Mouse (Mus musculus) embryo, embryonic 11 days (tissue): ENCODE data around the gene Rps29.
A peak's percentile ranks its signal among the peaks of the same experiment; 100 is the strongest.

Experiments used
- DNase-seq: peaks from one replicate; pipeline ENCODE4 v3.0.0-alpha.2; 2015

Rps29 gene

DNA sequence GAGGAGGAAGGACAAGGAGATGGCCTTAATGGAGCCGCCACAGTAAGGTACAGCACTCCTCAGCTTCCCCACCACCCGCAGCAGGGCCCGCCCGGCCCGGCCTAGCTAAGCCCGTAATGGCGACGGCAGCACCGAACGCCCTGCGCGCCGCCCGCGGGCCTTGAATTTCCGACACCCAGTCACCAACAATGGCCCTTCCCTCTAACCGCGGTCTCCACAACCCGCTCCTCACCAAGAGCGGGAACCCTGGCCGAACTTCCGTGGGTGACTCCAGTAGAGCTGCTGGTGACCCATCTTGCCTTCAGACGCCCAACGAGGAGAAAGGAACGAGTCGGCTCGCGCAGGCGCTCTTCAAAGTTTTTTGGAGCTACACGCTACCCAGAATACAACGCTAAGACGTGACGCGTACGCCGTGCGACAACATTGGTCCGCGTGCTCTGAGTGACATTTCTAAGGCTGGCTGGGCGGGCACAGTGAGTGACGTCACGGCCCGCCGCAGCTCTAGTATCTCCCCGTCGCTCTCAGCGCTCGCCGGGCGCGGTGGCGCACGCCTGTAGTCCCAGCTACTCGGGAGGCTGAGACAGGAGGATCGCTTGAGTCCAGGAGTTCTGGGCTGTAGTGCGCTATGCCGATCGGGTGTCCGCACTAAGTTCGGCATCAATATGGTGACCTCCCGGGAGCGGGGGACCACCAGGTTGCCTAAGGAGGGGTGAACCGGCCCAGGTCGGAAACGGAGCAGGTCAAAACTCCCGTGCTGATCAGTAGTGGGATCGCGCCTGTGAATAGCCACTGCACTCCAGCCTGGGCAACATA is at the start of gene Rps29:
Gene Rps29, minus strand, starts transcription at position 422 of the 813 bp plus-strand sequence.
- DNase-seq, result peak; percentile 99

- no peak for DNase-seq
These were observed 49.5 kb upstream of the Rps29 start for GRCm38 (mm10) chr12:69208520-69208919.

DNA sequence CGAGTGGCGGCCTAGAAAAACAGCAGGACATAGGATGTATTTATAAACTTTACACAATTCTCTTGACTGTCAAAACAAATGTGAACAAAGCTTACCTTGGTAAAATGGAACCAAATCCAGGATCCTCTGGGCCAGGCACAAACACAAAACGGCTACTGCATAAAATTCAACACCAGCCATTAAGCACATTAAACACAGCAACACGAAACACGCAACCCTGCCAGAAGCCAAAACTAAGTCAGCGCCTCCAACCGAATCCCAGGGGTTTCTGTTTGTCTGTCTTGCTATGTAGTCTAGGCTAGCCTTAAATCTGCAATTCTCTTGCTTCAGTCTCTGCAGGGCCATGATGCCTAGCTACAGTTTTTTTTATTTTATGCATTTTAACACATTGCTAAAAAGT is 48.9 kb upstream of the Rps29 start:
- no peak for DNase-seq

GRCm38 (mm10) chr12:69207396-69207795 is 48.4 kb upstream of the Rps29 start:
- DNase-seq, result no peak

GRCm38 (mm10) chr12:69204052-69204833 is 45.3 kb upstream of the Rps29 start, which contains the start of gene Gm49384:
Gm49384 (minus strand) TSS chr12:69204267.
- peak; percentile 44 for DNase-seq

GRCm38 (mm10) chr12:69198985-69199384 is 40.0 kb upstream of the Rps29 start:
- no peak for DNase-seq

GRCm38 (mm10) chr12:69198164-69198535 is 39.2 kb upstream of the Rps29 start, which contains the start of gene Dnaaf2:
Dnaaf2 (minus strand) TSS chr12:69198429.
- peak; percentile 88 for DNase-seq

- DNase-seq, result peak; percentile 56
These were observed 38.6 kb upstream of the Rps29 start for GRCm38 (mm10) chr12:69197378-69198163.

GRCm38 (mm10) chr12:69196444-69197377 is 37.7 kb upstream of the Rps29 start, which contains the start of gene Gm49383:
Gm49383 (minus strand) TSS chr12:69197104.
- peak; percentile 93 for DNase-seq

- no peak for DNase-seq
These were observed 33.7 kb upstream of the Rps29 start for GRCm38 (mm10) chr12:69192637-69193036.

GRCm38 (mm10) chr12:69191396-69191795 is 32.4 kb upstream of the Rps29 start:
- no peak for DNase-seq

DNA sequence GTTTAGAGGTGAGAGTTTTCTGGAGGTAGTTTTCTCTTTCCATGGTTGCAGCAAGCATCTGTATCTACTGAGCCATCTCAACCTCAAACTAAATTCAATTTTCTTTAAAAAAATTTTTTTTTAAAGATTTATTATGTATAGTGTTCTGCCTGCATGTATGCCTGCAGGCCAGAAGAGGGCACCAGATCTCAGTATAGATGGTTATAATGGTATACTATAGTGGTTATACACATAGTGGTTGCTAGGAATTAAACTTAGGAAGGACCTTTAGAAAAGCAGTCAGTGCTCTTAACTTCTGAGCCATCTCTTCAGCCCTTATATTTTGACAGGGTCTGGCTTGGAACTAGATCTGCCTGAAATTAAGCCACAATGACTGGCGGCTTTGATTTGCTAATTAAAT is 31.5 kb upstream of the Rps29 start:
- no peak for DNase-seq

GRCm38 (mm10) chr12:69190074-69190473 is 31.1 kb upstream of the Rps29 start:
- DNase-seq, result no peak

- no peak for DNase-seq
These were observed 28.0 kb upstream of the Rps29 start for GRCm38 (mm10) chr12:69186811-69187471.

DNA sequence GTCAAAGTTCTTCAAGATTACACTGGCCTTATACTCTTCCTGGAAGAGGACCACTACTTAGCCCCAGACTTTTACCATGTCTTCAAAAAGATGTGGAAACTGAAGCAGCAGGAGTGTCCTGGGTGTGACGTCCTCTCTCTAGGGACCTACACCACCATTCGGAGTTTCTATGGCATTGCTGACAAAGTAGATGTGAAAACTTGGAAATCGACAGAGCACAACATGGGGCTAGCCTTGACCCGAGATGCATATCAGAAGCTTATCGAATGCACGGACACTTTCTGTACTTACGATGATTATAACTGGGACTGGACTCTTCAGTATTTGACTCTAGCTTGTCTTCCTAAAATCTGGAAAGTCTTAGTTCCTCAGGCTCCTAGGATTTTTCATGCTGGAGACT is 26.4 kb upstream of the Rps29 start:
- no peak for DNase-seq

DNA sequence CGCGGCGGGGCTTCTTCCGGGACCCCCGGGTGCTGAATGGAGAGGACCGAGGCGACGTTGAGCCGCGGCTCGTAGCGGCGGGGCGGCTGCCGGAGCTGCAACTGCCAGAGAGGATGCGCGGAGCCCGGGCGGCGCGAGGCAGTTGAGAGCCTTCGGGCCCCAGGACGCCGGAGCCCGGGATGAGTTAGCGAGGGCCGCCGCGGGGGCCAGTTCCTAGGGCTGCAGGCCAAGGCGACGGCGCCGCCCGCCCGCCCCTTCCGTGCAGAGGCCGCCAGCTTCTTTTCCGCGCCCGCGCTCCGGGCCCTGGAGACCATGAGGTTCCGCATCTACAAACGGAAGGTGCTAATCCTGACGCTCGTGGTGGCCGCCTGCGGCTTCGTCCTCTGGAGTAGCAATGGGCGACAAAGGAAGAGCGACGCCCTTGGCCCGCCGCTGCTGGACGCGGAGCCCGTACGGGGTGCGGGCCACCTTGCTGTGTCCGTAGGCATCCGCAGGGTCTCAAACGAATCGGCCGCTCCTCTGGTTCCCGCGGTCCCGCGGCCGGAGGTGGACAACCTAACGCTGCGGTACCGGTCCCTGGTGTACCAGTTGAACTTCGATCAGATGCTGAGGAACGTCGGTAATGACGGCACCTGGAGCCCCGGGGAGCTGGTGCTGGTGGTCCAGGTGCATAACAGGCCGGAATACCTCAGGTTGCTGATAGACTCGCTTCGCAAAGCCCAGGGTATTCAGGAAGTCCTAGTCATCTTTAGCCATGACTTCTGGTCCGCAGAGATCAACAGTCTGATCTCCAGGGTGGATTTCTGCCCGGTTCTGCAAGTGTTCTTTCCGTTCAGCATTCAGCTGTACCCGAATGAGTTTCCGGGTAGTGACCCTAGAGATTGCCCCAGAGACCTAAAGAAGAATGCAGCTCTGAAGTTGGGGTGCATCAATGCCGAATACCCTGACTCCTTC is 25.6 kb upstream of the Rps29 start:
- DNase-seq, result peak; percentile 68

GRCm38 (mm10) chr12:69183583-69184308 is 24.8 kb upstream of the Rps29 start, which contains the start of the genes Rpl36al and Mgat2:
Rpl36al (minus strand) TSS chr12:69184083.
Mgat2 (plus strand) TSS chr12:69184157.
- DNase-seq, result peak; percentile 98

DNA sequence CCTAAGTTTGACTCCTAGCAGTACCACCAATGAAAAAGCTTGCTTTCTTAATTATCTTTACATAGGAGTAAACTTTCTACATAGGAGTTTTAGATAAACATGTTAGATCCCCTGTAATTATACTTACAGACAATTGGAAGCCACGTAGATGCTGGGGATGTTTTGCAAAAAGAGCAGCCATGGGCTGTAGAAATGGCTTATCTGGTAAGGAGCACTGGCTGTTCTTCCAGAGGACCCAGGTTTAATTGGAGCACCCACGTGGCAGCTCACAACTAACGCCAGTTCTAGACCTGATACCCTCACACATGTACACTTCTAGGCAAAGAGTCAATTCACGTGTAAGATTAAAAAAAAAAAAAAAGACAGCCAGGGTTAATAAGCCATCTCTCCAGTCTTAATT is 22.8 kb upstream of the Rps29 start:
- DNase-seq, result no peak

DNA sequence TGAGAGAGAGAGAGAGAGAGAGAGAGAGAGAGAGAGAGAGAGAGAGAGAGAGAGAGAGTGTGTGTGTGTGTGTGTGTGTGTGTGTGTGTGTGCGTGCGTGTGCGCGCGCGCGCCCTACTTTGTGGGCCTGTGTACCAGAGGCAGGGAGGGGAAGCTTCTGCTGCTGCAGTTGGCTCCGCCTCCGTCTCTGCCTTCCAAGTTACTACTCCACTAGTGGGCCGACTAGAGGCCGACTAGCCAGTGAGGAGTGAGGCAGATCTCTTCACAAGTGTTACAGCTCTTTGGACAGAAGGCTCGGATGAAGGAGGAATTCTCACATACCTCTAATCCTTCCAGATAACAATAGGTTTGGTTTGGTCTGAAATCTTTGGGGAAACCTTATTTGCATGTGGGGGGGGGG is 20.4 kb upstream of the Rps29 start:
- no peak for DNase-seq
